Mouse (Mus musculus) forebrain, embryonic 14.5 days (tissue): ENCODE data around the gene Crk. TPM values are rescaled to one million over a fixed set of nuclear protein-coding genes. Genes with fewer than 3 reads are reported as not detected.

Experiments
- ATAC-seq: fragments of 200-750 bp; cut with Nextera tagmentation; 2 replicates; pipeline ENCODE4 v1.8.0; 2017; ENCODE audit warnings: mild to moderate bottlenecking, moderate library complexity
- DNase-seq: peaks from one replicate; pipeline ENCODE4 v3.0.0-alpha.2; 2015; ENCODE audit warnings: low spot score
- H3K27ac ChIP-seq: fragments of 300-500 bp; sonication (generic); 2 replicates; pipeline ENCODE4 v1.5.1; 2014; ENCODE audit warnings: low read depth, mild to moderate bottlenecking, control low read depth, low read length, moderate library complexity
- H3K27me3 ChIP-seq: fragments of 300-500 bp; sonication (generic); replicated peaks from 2 replicates; pipeline ENCODE4 v1.6.1; 2014; ENCODE audit warnings: low read length, control low read depth, mixed read lengths; ENCODE audit not compliant: control insufficient read depth, insufficient read depth
- H3K36me3 ChIP-seq: fragments of 300-500 bp; sonication (generic); 2 replicates; pipeline ENCODE4 v1.6.1; 2014; ENCODE audit warnings: low read length, control low read depth; ENCODE audit not compliant: control insufficient read depth, insufficient read depth
- H3K4me1 ChIP-seq: fragments of 300-500 bp; sonication (generic); 2 replicates; pipeline ENCODE4 v1.6.1; 2014; ENCODE audit warnings: antibody characterized with exemption, low read length, control low read depth; ENCODE audit not compliant: control insufficient read depth, insufficient read depth
- H3K4me2 ChIP-seq: fragments of 300-500 bp; sonication (generic); 2 replicates; pipeline ENCODE4 v1.6.1; 2014; ENCODE audit warnings: mild to moderate bottlenecking, control low read depth, low read length
- H3K4me3 ChIP-seq: fragments of 300-500 bp; sonication (generic); 2 replicates; pipeline ENCODE4 v1.5.1; 2014; ENCODE audit warnings: low read depth, low read length, control low read depth
- H3K9ac ChIP-seq: fragments of 300-500 bp; sonication (generic); 2 replicates; pipeline ENCODE4 v1.6.1; 2014; ENCODE audit warnings: mild to moderate bottlenecking, low read length, control low read depth, moderate library complexity
- H3K9me3 ChIP-seq: fragments of 300-500 bp; sonication (generic); replicated peaks from 2 replicates; pipeline ENCODE4 v1.6.1; 2016; ENCODE audit warnings: low read length, control low read depth, mixed read lengths; ENCODE audit not compliant: control insufficient read depth
- WGBS: fragments of 180-500 bp; shearing (Covaris S2); extraction: QIAGEN DNeasy Blood & Tissue Kit; methylation state at CpG from one replicate; pipeline ENCODE4 v1.1.7; 2014; 5-methylcytosine and 5-hydroxymethylcytosine counted together
- polyA plus RNA-seq: library from polyadenylated mRNA; unstranded; fragments of >200 nt; fragmentation: Nextera tagmentation; extraction: Ambion mirVana; gene quantifications from 2 replicates; pipeline ENCODE4 v1.2.1, GENCODE M21; 2014

Crk gene
- polyA plus RNA-seq, 1 experiment from 2014 or later: 105 TPM

GRCm38 (mm10) chr11:75660081-75660590 is 18.9 kb upstream of the Crk start:
- Histone ChIP-seq H3K36me3 (0 out of 2 replicates have a peak, but pooled peaks cover 4% of the 10 kb centered on the region), H3K9me3 (no peaks in the 10 kb centered on the region), H3K4me2 (no peak overlapping the region), H3K4me1 (peaks cover 3% of the 10 kb centered on the region; the same call in 1 of the 2 replicates), H3K4me3 (no peak overlapping the region), H3K9ac (no peak overlapping the region), H3K27me3 (no peaks in the 10 kb centered on the region; the same call in 1 of the 2 replicates), H3K27ac (no peak overlapping the region)
- no peak for ATAC-seq
- WGBS: 97% methylated on average over 12 of the region's 12 CpGs
- DNase-seq: no peak

GRCm38 (mm10) chr11:75660941-75661800 is 17.9 kb upstream of the Crk start:
- peaks cover 10% of the 10 kb centered on the region; the same call in 1 of the 2 replicates for H3K36me3 ChIP-seq
- H3K27me3 ChIP-seq: no peaks in the 10 kb centered on the region
- no peaks in the 10 kb centered on the region for H3K9me3 ChIP-seq
- H3K4me2 ChIP-seq: no peak overlapping the region
- WGBS: 93% methylated on average over 21 of the region's 21 CpGs
- H3K4me3 ChIP-seq: no peak overlapping the region
- H3K9ac ChIP-seq: no peak overlapping the region
- ATAC-seq: no peak
- H3K4me1 ChIP-seq: peaks cover 3% of the 10 kb centered on the region; the same call in 1 of the 2 replicates
- DNase-seq: no peak
- no peak overlapping the region for H3K27ac ChIP-seq

GRCm38 (mm10) chr11:75662131-75662530 is 16.9 kb upstream of the Crk start:
- Histone ChIP-seq H3K4me2 (no peak overlapping the region), H3K36me3 (peaks cover 14% of the 10 kb centered on the region; the same call in 1 of the 2 replicates), H3K27me3 (no peaks in the 10 kb centered on the region), H3K4me1 (no peaks in the 10 kb centered on the region), H3K9ac (no peak overlapping the region), H3K27ac (no peak overlapping the region), H3K9me3 (no peaks in the 10 kb centered on the region), H3K4me3 (no peak overlapping the region)
- ATAC-seq (no peak), DNase-seq (no peak)
- 92% methylated on average over 7 of the region's 7 CpGs for WGBS

GRCm38 (mm10) chr11:75666296-75666695 is 12.8 kb upstream of the Crk start:
- DNase-seq: no peak

DNA sequence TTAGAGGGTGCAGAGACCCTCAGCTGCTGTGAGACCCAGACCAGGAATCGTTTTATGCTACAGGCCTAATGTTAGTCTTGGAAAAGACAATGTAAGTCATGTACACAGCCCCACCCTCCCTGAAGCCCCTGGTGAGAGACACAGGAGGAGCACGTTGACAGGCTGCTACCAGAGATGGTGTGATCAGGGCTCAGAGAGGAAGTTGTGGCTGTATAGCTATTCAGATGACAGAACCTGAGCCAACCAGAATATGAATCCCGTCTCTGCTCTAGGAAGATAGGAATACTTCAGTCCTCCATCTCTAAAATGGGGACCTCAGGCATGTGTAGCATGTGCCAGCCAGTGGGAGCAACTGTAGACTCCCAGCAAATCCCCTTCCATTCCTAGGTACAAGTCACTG is 10.4 kb upstream of the Crk start:
- H3K4me2 ChIP-seq: no peak overlapping the region
- no peak overlapping the region for H3K27ac ChIP-seq
- no peaks in the 10 kb centered on the region for H3K27me3 ChIP-seq
- no peak for DNase-seq
- no peaks in the 10 kb centered on the region for H3K4me1 ChIP-seq
- no peaks in the 10 kb centered on the region for H3K9me3 ChIP-seq
- no peak for ATAC-seq
- no peak overlapping the region for H3K4me3 ChIP-seq
- no peak overlapping the region for H3K9ac ChIP-seq
- WGBS: 82% methylated on average over 3 of the region's 3 CpGs
- H3K36me3 ChIP-seq: peaks cover 32% of the 10 kb centered on the region

More at GRCm38 (mm10) chr11:75666296-75666695, 12.8 kb upstream of the Crk start:
- no peaks in the 10 kb centered on the region for H3K4me1 ChIP-seq
- H3K4me3 ChIP-seq: no peak overlapping the region
- H3K9ac ChIP-seq: no peak overlapping the region
- no peak overlapping the region for H3K27ac ChIP-seq
- no peak for ATAC-seq
- WGBS: 96% methylated on average over 6 of the region's 6 CpGs
- H3K27me3 ChIP-seq: no peaks in the 10 kb centered on the region
- peaks cover 22% of the 10 kb centered on the region for H3K36me3 ChIP-seq
- H3K4me2 ChIP-seq: no peak overlapping the region
- no peaks in the 10 kb centered on the region for H3K9me3 ChIP-seq

GRCm38 (mm10) chr11:75669176-75669852 is 9.7 kb upstream of the Crk start:
- ATAC-seq (no peak), DNase-seq (no peak)
- 85% methylated on average over 11 of the region's 11 CpGs for WGBS
- Histone ChIP-seq H3K27ac (no peak overlapping the region), H3K9ac (no peak overlapping the region), H3K4me3 (no peak overlapping the region), H3K36me3 (peaks cover 32% of the 10 kb centered on the region), H3K9me3 (no peaks in the 10 kb centered on the region), H3K4me2 (no peak overlapping the region), H3K4me1 (no peaks in the 10 kb centered on the region), H3K27me3 (no peaks in the 10 kb centered on the region)

DNA sequence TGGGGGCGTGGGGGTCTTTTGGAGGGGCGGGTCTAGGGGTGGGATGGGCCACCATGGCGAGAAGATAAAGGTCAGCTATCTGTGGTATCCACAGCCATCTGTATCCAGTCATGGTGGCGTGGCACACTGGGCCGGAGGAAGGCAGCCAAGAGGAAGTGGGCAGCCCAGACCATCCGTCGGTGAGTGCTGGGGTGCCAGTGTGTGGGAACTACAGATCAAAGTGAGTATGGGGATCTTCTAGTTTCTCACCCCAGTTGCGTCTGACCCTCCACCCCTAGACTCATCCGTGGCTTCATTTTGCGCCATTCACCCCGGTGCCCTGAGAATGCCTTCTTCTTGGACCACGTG is 9.2 kb upstream of the Crk start:
- DNase-seq (no peak), ATAC-seq (no peak)
- WGBS: 94% methylated on average over 12 of the region's 12 CpGs
- Histone ChIP-seq H3K9me3 (no peaks in the 10 kb centered on the region), H3K4me3 (no peak overlapping the region), H3K4me1 (no peaks in the 10 kb centered on the region), H3K27me3 (no peaks in the 10 kb centered on the region), H3K9ac (no peak overlapping the region), H3K27ac (no peak overlapping the region), H3K36me3 (peaks cover 32% of the 10 kb centered on the region), H3K4me2 (no peak overlapping the region)

GRCm38 (mm10) chr11:75671426-75672180 is 7.5 kb upstream of the Crk start:
- 91% methylated on average over 22 of the region's 22 CpGs for WGBS
- no peak overlapping the region for H3K4me2 ChIP-seq
- DNase-seq (no peak), ATAC-seq (no peak)
- H3K27me3 ChIP-seq: no peaks in the 10 kb centered on the region
- H3K9ac ChIP-seq: no peak overlapping the region
- no peaks in the 10 kb centered on the region for H3K9me3 ChIP-seq
- H3K4me1 ChIP-seq: no peaks in the 10 kb centered on the region
- H3K36me3 ChIP-seq: peaks cover 24% of the 10 kb centered on the region
- H3K4me3 ChIP-seq: no peak overlapping the region
- no peak overlapping the region for H3K27ac ChIP-seq
